Mouse (Mus musculus): Measurements from ENCODE around the gene Cdhr3. TPM values are rescaled to one million over a fixed set of nuclear protein-coding genes. Genes with fewer than 3 reads are reported as not detected.

The Cdhr3 gene
- polyA plus RNA-seq, 1 experiment: not detected

- no peak overlapping the region for H3K27ac ChIP-seq (ENCODE audit: insufficient read depth, low read depth, low read length)
Observed at GRCm38 (mm10) chr12:33061651-33062050, 31.0 kb downstream of the Cdhr3 start.

GRCm38 (mm10) chr12:33057231-33058048, 35.2 kb downstream of the Cdhr3 start:
- 11% methylated on average over 19 of the region's 19 CpGs for WGBS
- Histone ChIP-seq H3K4me1 (ENCODE audit: control insufficient read depth, insufficient read depth, low read length) (0 out of 2 replicates have a peak, but pooled peaks cover 4% of the 10 kb centered on the region), H3K27me3 (replicated peaks; ENCODE audit: control insufficient read depth, insufficient read depth, low read length) (no peaks in the 10 kb centered on the region), H3K27ac (ENCODE audit: insufficient read depth, low read depth, low read length) (no peak overlapping the region), H3K4me3 (ENCODE audit: insufficient read depth, low read depth, low read length) (no peak overlapping the region), H3K36me3 (ENCODE audit: control insufficient read depth, insufficient read depth, low read length) (no peaks in the 10 kb centered on the region)
- TF ChIP-seq POLR2A (IDR thresholded peaks at IDR 0.05; ENCODE audit: low read depth, low read length) (no peak), CTCF (conservative IDR thresholded peaks at IDR 0.05; ENCODE audit: insufficient read depth, insufficient read length, low read depth, low read length) (peak; percentile 48; the same call in 1 of the 2 replicates)
- DNase-seq: peak; percentile 48

More at GRCm38 (mm10) chr12:33061651-33062050, 31.0 kb downstream of the Cdhr3 start:
- Histone ChIP-seq H3K4me3 (ENCODE audit: insufficient read depth, low read depth, low read length) (no peak overlapping the region), H3K36me3 (ENCODE audit: control insufficient read depth, insufficient read depth, low read length) (no peaks in the 10 kb centered on the region), H3K4me1 (ENCODE audit: control insufficient read depth, insufficient read depth, low read length) (0 out of 2 replicates have a peak, but pooled peaks cover 4% of the 10 kb centered on the region), H3K27me3 (replicated peaks; ENCODE audit: control insufficient read depth, insufficient read depth, low read length) (no peaks in the 10 kb centered on the region)
- TF ChIP-seq CTCF (conservative IDR thresholded peaks at IDR 0.05; ENCODE audit: insufficient read depth, insufficient read length, low read depth, low read length): no peak
- no peak for TF ChIP-seq POLR2A (IDR thresholded peaks at IDR 0.05; ENCODE audit: low read depth, low read length)
- 47% methylated on average over 8 of the region's 8 CpGs for whole genome bisulfite sequencing
- no peak for DNase-seq

- Histone ChIP-seq H3K27me3 (replicated peaks; ENCODE audit: control insufficient read depth, insufficient read depth, low read length) (no peaks in the 10 kb centered on the region), H3K4me3 (ENCODE audit: insufficient read depth, low read depth, low read length) (no peak overlapping the region), H3K27ac (ENCODE audit: insufficient read depth, low read depth, low read length) (no peak overlapping the region), H3K4me1 (ENCODE audit: control insufficient read depth, insufficient read depth, low read length) (0 out of 2 replicates have a peak, but pooled peaks cover 4% of the 10 kb centered on the region), H3K36me3 (ENCODE audit: control insufficient read depth, insufficient read depth, low read length) (no peaks in the 10 kb centered on the region)
- DNase-seq: no peak
- 90% methylated on average over 3 of the region's 3 CpGs for WGBS
- TF ChIP-seq CTCF (conservative IDR thresholded peaks at IDR 0.05; ENCODE audit: insufficient read depth, insufficient read length, low read depth, low read length) (no peak), POLR2A (IDR thresholded peaks at IDR 0.05; ENCODE audit: low read depth, low read length) (no peak)
Observed at GRCm38 (mm10) chr12:33056574-33056973, 36.1 kb downstream of the Cdhr3 start.

- no peak overlapping the region for H3K4me3 ChIP-seq (ENCODE audit: insufficient read depth, low read depth, low read length)
- H3K36me3 ChIP-seq (ENCODE audit: control insufficient read depth, insufficient read depth, low read length): no peaks in the 10 kb centered on the region
- DNase-seq: no peak
- WGBS: 91% methylated on average over 6 of the region's 6 CpGs
- H3K4me1 ChIP-seq (ENCODE audit: control insufficient read depth, insufficient read depth, low read length): 0 out of 2 replicates have a peak, but pooled peaks cover 4% of the 10 kb centered on the region
- H3K27me3 ChIP-seq (replicated peaks; ENCODE audit: control insufficient read depth, insufficient read depth, low read length): no peaks in the 10 kb centered on the region
- TF ChIP-seq POLR2A (IDR thresholded peaks at IDR 0.05; ENCODE audit: low read depth, low read length) (no peak), CTCF (conservative IDR thresholded peaks at IDR 0.05; ENCODE audit: insufficient read depth, insufficient read length, low read depth, low read length) (no peak)
- H3K27ac ChIP-seq (ENCODE audit: insufficient read depth, low read depth, low read length): no peak overlapping the region
Observed at GRCm38 (mm10) chr12:33056074-33056473, 36.6 kb downstream of the Cdhr3 start.

GRCm38 (mm10) chr12:33053746-33054145, 38.9 kb downstream of the Cdhr3 start:
- no peaks in the 10 kb centered on the region for H3K27me3 ChIP-seq (replicated peaks; ENCODE audit: control insufficient read depth, insufficient read depth, low read length)
- 79% methylated on average over 13 of the region's 13 CpGs for WGBS
- no peak overlapping the region for H3K27ac ChIP-seq (ENCODE audit: insufficient read depth, low read depth, low read length)
- H3K4me1 ChIP-seq (ENCODE audit: control insufficient read depth, insufficient read depth, low read length): 0 out of 2 replicates have a peak, but pooled peaks cover 4% of the 10 kb centered on the region
- H3K36me3 ChIP-seq (ENCODE audit: control insufficient read depth, insufficient read depth, low read length): no peaks in the 10 kb centered on the region
- no peak for DNase-seq
- H3K4me3 ChIP-seq (ENCODE audit: insufficient read depth, low read depth, low read length): no peak overlapping the region
- TF ChIP-seq CTCF (conservative IDR thresholded peaks at IDR 0.05; ENCODE audit: insufficient read depth, insufficient read length, low read depth, low read length) (no peak), POLR2A (IDR thresholded peaks at IDR 0.05; ENCODE audit: low read depth, low read length) (no peak)

GRCm38 (mm10) chr12:33053311-33053710, 39.4 kb downstream of the Cdhr3 start:
- no peak overlapping the region for H3K27ac ChIP-seq (ENCODE audit: insufficient read depth, low read depth, low read length)
- no peak for DNase-seq
- no peak overlapping the region for H3K4me3 ChIP-seq (ENCODE audit: insufficient read depth, low read depth, low read length)
- no peaks in the 10 kb centered on the region for H3K27me3 ChIP-seq (replicated peaks; ENCODE audit: control insufficient read depth, insufficient read depth, low read length)
- 68% methylated on average over 9 of the region's 9 CpGs for WGBS
- H3K4me1 ChIP-seq (ENCODE audit: control insufficient read depth, insufficient read depth, low read length): 0 out of 2 replicates have a peak, but pooled peaks cover 4% of the 10 kb centered on the region
- H3K36me3 ChIP-seq (ENCODE audit: control insufficient read depth, insufficient read depth, low read length): no peaks in the 10 kb centered on the region
- TF ChIP-seq CTCF (conservative IDR thresholded peaks at IDR 0.05; ENCODE audit: insufficient read depth, insufficient read length, low read depth, low read length) (no peak), POLR2A (IDR thresholded peaks at IDR 0.05; ENCODE audit: low read depth, low read length) (no peak)

- WGBS: 93% methylated on average over 3 of the region's 3 CpGs
- Histone ChIP-seq H3K27me3 (replicated peaks; ENCODE audit: control insufficient read depth, insufficient read depth, low read length) (no peaks in the 10 kb centered on the region), H3K27ac (ENCODE audit: insufficient read depth, low read depth, low read length) (no peak overlapping the region), H3K4me1 (ENCODE audit: control insufficient read depth, insufficient read depth, low read length) (no peaks in the 10 kb centered on the region), H3K4me3 (ENCODE audit: insufficient read depth, low read depth, low read length) (no peak overlapping the region), H3K36me3 (ENCODE audit: control insufficient read depth, insufficient read depth, low read length) (no peaks in the 10 kb centered on the region)
- DNase-seq: no peak
- TF ChIP-seq CTCF (conservative IDR thresholded peaks at IDR 0.05; ENCODE audit: insufficient read depth, insufficient read length, low read depth, low read length) (no peak), POLR2A (IDR thresholded peaks at IDR 0.05; ENCODE audit: low read depth, low read length) (no peak)
Observed at GRCm38 (mm10) chr12:33048391-33048790, 44.3 kb downstream of the Cdhr3 start.

Measured in kidney, adult 2 months (tissue).